Mouse (Mus musculus) limb, embryonic 14.5 days (tissue): ENCODE results near the gene Gpr21. TPM values are rescaled to one million over a fixed set of nuclear protein-coding genes. Genes with fewer than 3 reads are reported as not detected.

Source experiments
- ATAC-seq: fragments of 200-750 bp; cut with Nextera tagmentation; 2 replicates; pipeline ENCODE4 v1.8.0; 2017; ENCODE audit warnings: low read depth, moderate number of reproducible peaks, moderate TSS enrichment; ENCODE audit not compliant: low FRiP score
- DNase-seq: peaks from one replicate; pipeline ENCODE4 v3.0.0-alpha.2; 2015; ENCODE audit warnings: low spot score
- H3K27ac ChIP-seq: fragments of 300-500 bp; sonication (generic); replicated peaks from 2 replicates; pipeline ENCODE4 v1.5.1; 2014; ENCODE audit warnings: low read depth, mild to moderate bottlenecking, low read length, moderate library complexity, mixed read lengths
- H3K27me3 ChIP-seq: fragments of 300-500 bp; sonication (generic); 2 replicates; pipeline ENCODE4 v1.6.1; 2014; ENCODE audit warnings: low read length, mixed read lengths; ENCODE audit not compliant: control insufficient read depth, insufficient read depth
- H3K36me3 ChIP-seq: fragments of 300-500 bp; sonication (generic); 2 replicates; pipeline ENCODE4 v1.6.1; 2014; ENCODE audit warnings: mild to moderate bottlenecking, low read length, moderate library complexity, mixed read lengths; ENCODE audit not compliant: control insufficient read depth, insufficient read depth
- H3K4me1 ChIP-seq: fragments of 300-500 bp; sonication (generic); 2 replicates; pipeline ENCODE4 v1.6.1; 2014; ENCODE audit warnings: antibody characterized with exemption, low read length, mixed read lengths; ENCODE audit not compliant: control insufficient read depth, insufficient read depth
- H3K4me2 ChIP-seq: fragments of 300-500 bp; sonication (generic); replicated peaks from 2 replicates; pipeline ENCODE4 v1.6.1; 2014; ENCODE audit warnings: low read depth, mild to moderate bottlenecking, low read length, moderate library complexity; ENCODE audit not compliant: severe bottlenecking
- H3K4me3 ChIP-seq: fragments of 300-500 bp; sonication (generic); replicated peaks from 2 replicates; pipeline ENCODE4 v1.5.1; 2014; ENCODE audit warnings: low read length
- H3K9ac ChIP-seq: fragments of 300-500 bp; sonication (generic); 2 replicates; pipeline ENCODE4 v1.6.1; 2014; ENCODE audit warnings: mild to moderate bottlenecking, low read depth, low read length, moderate library complexity; ENCODE audit not compliant: severe bottlenecking
- H3K9me3 ChIP-seq: fragments of 300-500 bp; sonication (generic); 2 replicates; pipeline ENCODE4 v1.6.1; 2016; ENCODE audit warnings: low read length; ENCODE audit not compliant: control insufficient read depth
- POLR2A ChIP-seq: fragments of 200-500 bp; IDR thresholded peaks from 2 replicates; pipeline ENCODE4 v1.8.0; 2012; ENCODE audit warnings: inconsistent platforms, mild to moderate bottlenecking, moderate library complexity, borderline replicate concordance; ENCODE audit not compliant: insufficient read depth, insufficient read length; ENCODE audit errors: extremely low read depth
- WGBS: fragments of 180-500 bp; shearing (Covaris S2); extraction: QIAGEN DNeasy Blood & Tissue Kit; methylation state at CpG from one replicate; pipeline ENCODE4 v1.1.7; 2014; 5-methylcytosine and 5-hydroxymethylcytosine counted together
- polyA plus RNA-seq, 2 experiments: library from polyadenylated mRNA; depleted of rRNA in 1 of 2; stranded (reverse) in 1 of 2; unstranded in 1 of 2; fragments of >200 nt; fragmentation: Nextera tagmentation in 1 of 2; extraction: Ambion mirVana in 1 of 2; gene quantifications; 2 replicates each; pipeline versions ENCODE4 v1.2.1 to v1.2.3; 2012 to 2014

Gpr21 gene
- polyA plus RNA-seq, 2 experiments = 0.85 to 1.8 TPM

DNA sequence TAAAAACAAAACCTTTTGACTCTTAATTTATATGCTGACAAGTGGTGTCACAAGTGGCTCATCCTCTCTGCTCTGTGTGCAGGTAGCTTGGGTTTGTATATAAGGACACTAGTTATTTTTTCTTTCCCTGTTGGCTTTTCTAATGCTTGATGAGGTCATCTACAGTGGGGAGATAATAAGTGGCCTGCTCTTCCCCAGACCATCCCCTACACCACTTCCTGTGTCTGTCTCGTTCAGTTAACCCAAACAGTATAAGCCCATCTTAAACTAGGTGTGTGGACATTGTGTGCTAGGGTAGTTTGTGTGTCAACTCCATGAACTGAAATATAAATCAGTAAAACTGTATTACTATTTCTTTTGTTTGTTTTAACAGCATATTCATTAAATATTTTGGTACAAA lies 49.9 kb downstream of the Gpr21 start:
- TF ChIP-seq POLR2A = no peak
- Histone ChIP-seq H3K27me3 (no peaks in the 10 kb centered on the region), H3K27ac (no peak overlapping the region), H3K9ac (no peak overlapping the region), H3K4me2 (no peak overlapping the region), H3K4me3 (no peak overlapping the region), H3K4me1 (no peaks in the 10 kb centered on the region), H3K36me3 (peaks cover 71% of the 10 kb centered on the region), H3K9me3 (no peaks in the 10 kb centered on the region)
- 76% methylated on average over 1 of the region's 1 CpGs for WGBS
- no peak for DNase-seq
- ATAC-seq = no peak

- H3K36me3 ChIP-seq = peaks cover 44% of the 10 kb centered on the region
- no peaks in the 10 kb centered on the region for H3K27me3 ChIP-seq
- H3K9me3 ChIP-seq = no peaks in the 10 kb centered on the region
- ATAC-seq (no peak), DNase-seq (no peak)
- H3K27ac ChIP-seq = no peak overlapping the region
- H3K4me2 ChIP-seq = no peak overlapping the region
- 91% methylated on average over 5 of the region's 5 CpGs for WGBS
- no peaks in the 10 kb centered on the region for H3K4me1 ChIP-seq
- H3K4me3 ChIP-seq = no peak overlapping the region
- no peak overlapping the region for H3K9ac ChIP-seq
- TF ChIP-seq POLR2A = no peak
These were observed 53.8 kb downstream of the Gpr21 start for GRCm38 (mm10) chr2:37569888-37570287.

Other genes starting within 250 kb of the Gpr21 start
- gene Olfr368, start 189.8 kb upstream of the Gpr21 start, polyA plus RNA-seq (2012; rRNA removed) = not detected in 2 replicates
- not detected in 2 replicates for gene Olfr368, start 189.8 kb upstream of the Gpr21 start, polyA plus RNA-seq (2014; fragmentation: Nextera tagmentation; extraction: Ambion mirVana)
- gene Pdcl, start 157.0 kb upstream of the Gpr21 start, polyA plus RNA-seq (2012; rRNA removed) = 25.1 and 26.7 TPM in 2 replicates
- gene Pdcl, start 157.0 kb upstream of the Gpr21 start, polyA plus RNA-seq (2014; fragmentation: Nextera tagmentation; extraction: Ambion mirVana) = 38.6 and 41.0 TPM in 2 replicates
- 15.7 and 15.9 TPM in 2 replicates for gene Rc3h2, start 93.4 kb upstream of the Gpr21 start, polyA plus RNA-seq (2012; rRNA removed)
- gene Rc3h2, start 93.4 kb upstream of the Gpr21 start, polyA plus RNA-seq (2014; fragmentation: Nextera tagmentation; extraction: Ambion mirVana) = 17.0 and 19.7 TPM in 2 replicates
- 9.0 and 9.1 TPM in 2 replicates for gene Zbtb26, start 73.2 kb upstream of the Gpr21 start, polyA plus RNA-seq (2012; rRNA removed)
- gene Zbtb26, start 73.2 kb upstream of the Gpr21 start, polyA plus RNA-seq (2014; fragmentation: Nextera tagmentation; extraction: Ambion mirVana) = 6.6 and 7.8 TPM in 2 replicates
- 8.6 and 9.0 TPM in 2 replicates for gene Zbtb6, start 73.2 kb upstream of the Gpr21 start, polyA plus RNA-seq (2012; rRNA removed)
- gene Zbtb6, start 73.2 kb upstream of the Gpr21 start, polyA plus RNA-seq (2014; fragmentation: Nextera tagmentation; extraction: Ambion mirVana) = 4.0 and 5.1 TPM in 2 replicates
- gene Rabgap1, start 73.1 kb upstream of the Gpr21 start, polyA plus RNA-seq (2012; rRNA removed) = 34.6 and 37.6 TPM in 2 replicates
- gene Rabgap1, start 73.1 kb upstream of the Gpr21 start, polyA plus RNA-seq (2014; fragmentation: Nextera tagmentation; extraction: Ambion mirVana) = 46.4 and 51.7 TPM in 2 replicates
- gene Strbp, start 187.5 kb downstream of the Gpr21 start, polyA plus RNA-seq (2012; rRNA removed) = 16.7 and 23.5 TPM in 2 replicates
- gene Strbp, start 187.5 kb downstream of the Gpr21 start, polyA plus RNA-seq (2014; fragmentation: Nextera tagmentation; extraction: Ambion mirVana) = 33.2 and 35.0 TPM in 2 replicates